Mouse (Mus musculus) cerebellum, adult 2 months (tissue): ENCODE data around the gene Ints4.

Source experiments
- CTCF ChIP-seq: fragments of 200-500 bp; IDR thresholded peaks from 2 replicates; pipeline ENCODE4 v1.5.1; 2011; ENCODE audit warnings: low read depth, mild to moderate bottlenecking, control low read depth, low read length, moderate library complexity, borderline replicate concordance; ENCODE audit not compliant: insufficient read depth
- POLR2A ChIP-seq: fragments of 200-500 bp; IDR thresholded peaks from 2 replicates; pipeline ENCODE4 v1.6.1; 2011; ENCODE audit warnings: low read length, control low read depth, borderline replicate concordance; ENCODE audit not compliant: insufficient read depth

DNA sequence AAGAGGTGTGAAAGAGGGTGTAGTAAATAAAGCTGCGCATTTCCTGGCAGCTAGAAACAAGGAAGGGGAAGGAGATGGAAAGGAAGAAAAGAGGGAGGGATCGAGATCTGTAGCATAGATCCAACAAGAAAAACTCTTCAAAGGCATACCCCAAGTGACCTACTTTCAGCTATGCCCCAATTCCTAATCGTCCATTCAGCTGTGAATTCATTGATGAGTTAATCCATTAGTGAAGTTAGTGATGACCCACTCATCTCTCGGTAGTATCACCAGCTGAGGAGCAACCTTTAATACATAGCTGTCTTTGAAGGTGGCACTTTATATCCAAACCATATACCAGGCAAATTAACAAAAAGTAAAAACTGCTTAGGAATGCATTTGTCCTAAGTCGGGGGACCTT lies 107.8 kb downstream of the Ints4 start:
- TF ChIP-seq CTCF (no peak), POLR2A (no peak)
